Mouse (Mus musculus) kidney, postnatal 0 days (tissue): ENCODE measurements at regions not wholly inside any gene's neighbourhood (a gene's known extent, or its start where the extent isn't known, plus 50 kb on each side); places are given as distances from the start of the nearest gene placed in this dataset.

Experiments used
- ATAC-seq: fragments of 200-750 bp; cut with Nextera tagmentation; replicated peaks from 2 replicates; pipeline ENCODE4 v1.8.0; 2017; ENCODE audit warnings: low read depth, moderate number of reproducible peaks, moderate TSS enrichment, moderate library complexity; ENCODE audit not compliant: low FRiP score
- DNase-seq: peaks from one replicate; pipeline ENCODE4 v3.0.0-alpha.2; 2016; ENCODE audit warnings: low spot score
- H3K27ac ChIP-seq: fragments of 300-500 bp; sonication (generic); 2 replicates; pipeline ENCODE4 v1.5.1; 2014; ENCODE audit warnings: mild to moderate bottlenecking
- H3K27me3 ChIP-seq: fragments of 300-500 bp; sonication (generic); 2 replicates; pipeline ENCODE4 v1.6.1; 2014; ENCODE audit warnings: low read length, mixed read lengths; ENCODE audit not compliant: insufficient read depth
- H3K36me3 ChIP-seq: fragments of 300-500 bp; sonication (generic); 2 replicates; pipeline ENCODE4 v1.6.1; 2014; ENCODE audit warnings: low read length, mixed read lengths; ENCODE audit not compliant: insufficient read depth
- H3K4me1 ChIP-seq: fragments of 300-500 bp; sonication (generic); replicated peaks from 2 replicates; pipeline ENCODE4 v1.6.1; 2014; ENCODE audit warnings: antibody characterized with exemption, low read length, mixed read lengths; ENCODE audit not compliant: insufficient read depth
- H3K4me2 ChIP-seq: fragments of 300-500 bp; sonication (generic); 2 replicates; pipeline ENCODE4 v1.6.1; 2014; ENCODE audit warnings: mild to moderate bottlenecking, low read length, moderate library complexity, mixed read lengths
- H3K4me3 ChIP-seq: fragments of 300-500 bp; sonication (generic); replicated peaks from 2 replicates; pipeline ENCODE4 v1.5.1; 2014; ENCODE audit warnings: low read depth, low read length
- H3K9ac ChIP-seq: fragments of 300-500 bp; sonication (generic); 2 replicates; pipeline ENCODE4 v1.6.1; 2014; ENCODE audit warnings: low read depth, low read length
- H3K9me3 ChIP-seq: fragments of 300-500 bp; sonication (generic); replicated peaks from 2 replicates; pipeline ENCODE4 v1.6.1; 2016; ENCODE audit warnings: low read length, inconsistent platforms, mixed read lengths
- CTCF ChIP-seq: IDR thresholded peaks from 2 replicates; pipeline ENCODE4 v1.5.1; 2016; ENCODE audit warnings: antibody characterized with exemption, low read depth, mild to moderate bottlenecking, moderate library complexity
- WGBS: fragments of 180-500 bp; shearing (Covaris S2); extraction: QIAGEN DNeasy Blood & Tissue Kit; methylation state at CpG from one replicate; pipeline ENCODE4 v1.1.7; 2014; 5-methylcytosine and 5-hydroxymethylcytosine counted together

- Histone ChIP-seq H3K4me2 (no peak overlapping the region), H3K4me1 (no peaks in the 10 kb centered on the region), H3K27ac (no peak overlapping the region), H3K9ac (no peak overlapping the region), H3K36me3 (no peaks in the 10 kb centered on the region), H3K4me3 (no peak overlapping the region), H3K27me3 (no peaks in the 10 kb centered on the region), H3K9me3 (no peaks in the 10 kb centered on the region)
- DNase-seq (no peak), ATAC-seq (no peak)
- 69% methylated on average over 2 of the region's 2 CpGs for WGBS
- no peak for TF ChIP-seq CTCF
These were observed 232.4 kb upstream of the Kcnd2 start for GRCm38 (mm10) chr6:20982931-20983330.

GRCm38 (mm10) chr6:21005077-21005476, 210.2 kb upstream of the Kcnd2 start:
- no peak for TF ChIP-seq CTCF
- Histone ChIP-seq H3K9ac (no peak overlapping the region), H3K36me3 (no peaks in the 10 kb centered on the region), H3K27me3 (no peaks in the 10 kb centered on the region), H3K4me3 (no peak overlapping the region), H3K4me2 (no peak overlapping the region), H3K27ac (no peak overlapping the region), H3K9me3 (no peaks in the 10 kb centered on the region), H3K4me1 (no peaks in the 10 kb centered on the region)
- DNase-seq (peak; percentile 3), ATAC-seq (no peak)
- 67% methylated on average over 2 of the region's 2 CpGs for WGBS

GRCm38 (mm10) chr6:21047924-21048323, 167.4 kb upstream of the Kcnd2 start:
- H3K36me3 ChIP-seq = no peaks in the 10 kb centered on the region
- 53% methylated on average over 1 of the region's 1 CpGs for WGBS
- H3K4me3 ChIP-seq = no peak overlapping the region
- no peak overlapping the region for H3K4me2 ChIP-seq
- no peak for TF ChIP-seq CTCF
- ATAC-seq (no peak), DNase-seq (no peak)
- no peaks in the 10 kb centered on the region for H3K9me3 ChIP-seq
- no peaks in the 10 kb centered on the region for H3K27me3 ChIP-seq
- H3K4me1 ChIP-seq = no peaks in the 10 kb centered on the region
- no peak overlapping the region for H3K27ac ChIP-seq
- no peak overlapping the region for H3K9ac ChIP-seq

DNA sequence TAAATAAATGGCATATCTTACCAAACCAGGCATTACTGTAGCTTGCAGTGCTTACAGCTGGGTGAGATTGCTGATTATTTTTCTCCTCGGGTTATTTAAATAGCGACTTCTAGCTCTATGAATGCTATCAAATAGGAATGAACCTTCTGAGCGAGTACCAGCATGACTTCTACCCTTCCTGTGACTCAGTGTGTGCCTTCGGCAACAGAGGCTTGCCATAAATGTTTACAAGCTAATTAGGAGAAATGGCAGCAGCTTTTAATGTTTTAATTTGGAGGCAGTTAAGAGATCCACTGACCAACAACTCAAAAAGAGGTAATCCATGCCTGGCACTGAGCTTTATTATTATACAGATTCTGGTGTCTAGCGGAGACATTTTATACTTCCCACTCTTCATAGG, 122.3 kb upstream of the Kcnd2 start:
- ATAC-seq (no peak), DNase-seq (no peak)
- Histone ChIP-seq H3K27me3 (no peaks in the 10 kb centered on the region), H3K9me3 (no peaks in the 10 kb centered on the region), H3K36me3 (no peaks in the 10 kb centered on the region), H3K4me2 (no peak overlapping the region), H3K4me3 (no peak overlapping the region), H3K27ac (no peak overlapping the region), H3K4me1 (no peaks in the 10 kb centered on the region), H3K9ac (no peak overlapping the region)
- WGBS = 46% methylated on average over 5 of the region's 5 CpGs
- TF ChIP-seq CTCF = no peak

DNA sequence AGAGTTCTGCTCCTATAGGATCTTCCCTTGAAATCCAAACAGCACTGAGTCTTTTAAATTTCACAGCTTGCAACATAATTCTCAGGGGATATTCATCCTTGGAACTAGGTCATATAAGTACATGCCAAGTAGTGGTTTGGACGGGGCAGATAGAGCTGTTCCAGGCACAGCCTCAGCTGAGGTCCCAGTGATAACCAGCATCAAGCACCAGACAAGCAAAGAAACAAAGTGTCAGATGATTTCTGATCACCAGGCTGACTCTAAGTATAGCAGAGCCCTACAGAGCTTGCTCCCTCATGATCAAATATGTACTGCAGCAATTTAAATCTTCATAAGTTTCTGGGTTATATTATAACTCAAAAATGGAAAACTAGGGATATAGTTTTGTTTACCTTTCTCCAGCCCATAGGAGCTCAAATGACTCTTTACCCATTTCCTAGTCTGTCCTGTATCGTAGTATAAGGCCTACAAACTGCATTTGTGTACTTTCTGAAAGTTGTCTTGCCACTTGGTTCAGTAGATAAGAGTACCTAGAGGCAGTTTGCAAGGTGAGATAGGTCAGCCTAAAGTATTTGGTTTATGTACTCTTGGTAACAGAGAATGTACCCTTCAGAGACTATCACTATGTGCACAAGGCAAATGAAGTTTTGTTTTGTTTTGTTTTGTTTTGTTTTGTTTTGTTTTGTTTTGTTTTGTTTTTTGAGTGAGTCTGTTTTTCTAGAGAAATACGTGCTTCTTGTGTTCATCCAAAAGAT, 103.9 kb upstream of the Kcnd2 start:
- WGBS = 66% methylated on average over 3 of the region's 3 CpGs
- H3K4me1 ChIP-seq = no peaks in the 10 kb centered on the region
- no peak for ATAC-seq

DNA sequence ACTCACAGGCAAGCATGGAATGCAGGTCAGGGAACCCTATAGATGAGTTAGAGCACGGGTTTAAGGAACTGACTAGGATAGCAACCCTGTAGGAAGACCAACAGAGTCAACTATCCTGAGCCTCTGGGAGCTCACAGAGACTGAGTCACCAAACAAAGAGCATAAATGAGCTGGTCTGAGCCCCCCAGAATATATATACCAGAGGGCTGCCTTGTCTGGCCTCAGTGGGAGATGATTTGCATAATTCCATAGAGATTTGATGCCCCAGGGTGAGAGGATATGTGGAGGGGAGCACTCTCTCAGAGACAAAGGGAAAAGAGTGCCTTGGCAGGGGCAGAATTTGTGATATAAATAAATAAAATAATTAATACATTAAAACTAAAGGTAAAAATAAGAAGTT, 93.2 kb upstream of the Kcnd2 start:
- no peak for TF ChIP-seq CTCF
- H3K27ac ChIP-seq = no peak overlapping the region
- H3K27me3 ChIP-seq = no peaks in the 10 kb centered on the region
- no peak for DNase-seq
- H3K4me1 ChIP-seq = no peaks in the 10 kb centered on the region
- WGBS = 39% methylated on average over 1 of the region's 1 CpGs
- no peaks in the 10 kb centered on the region for H3K9me3 ChIP-seq
- no peak for ATAC-seq
- no peak overlapping the region for H3K4me2 ChIP-seq
- H3K9ac ChIP-seq = no peak overlapping the region
- no peaks in the 10 kb centered on the region for H3K36me3 ChIP-seq
- no peak overlapping the region for H3K4me3 ChIP-seq

More for the DNA sequence above, 103.9 kb upstream of the Kcnd2 start:
- H3K4me2 ChIP-seq = no peak overlapping the region
- H3K9ac ChIP-seq = no peak overlapping the region
- no peaks in the 10 kb centered on the region for H3K9me3 ChIP-seq
- no peak overlapping the region for H3K4me3 ChIP-seq
- H3K36me3 ChIP-seq = no peaks in the 10 kb centered on the region
- no peak overlapping the region for H3K27ac ChIP-seq
- no peak for TF ChIP-seq CTCF
- no peaks in the 10 kb centered on the region for H3K27me3 ChIP-seq
- DNase-seq = no peak

GRCm38 (mm10) chr6:21122852-21123251, 92.5 kb upstream of the Kcnd2 start:
- H3K27me3 ChIP-seq = no peaks in the 10 kb centered on the region
- ATAC-seq = no peak
- no peak for TF ChIP-seq CTCF

More at GRCm38 (mm10) chr6:21122852-21123251, 92.5 kb upstream of the Kcnd2 start:
- H3K27ac ChIP-seq = no peak overlapping the region
- no peak for DNase-seq
- no peak overlapping the region for H3K9ac ChIP-seq
- H3K4me3 ChIP-seq = no peak overlapping the region
- H3K9me3 ChIP-seq = no peaks in the 10 kb centered on the region
- H3K36me3 ChIP-seq = no peaks in the 10 kb centered on the region
- H3K4me1 ChIP-seq = no peaks in the 10 kb centered on the region
- no peak overlapping the region for H3K4me2 ChIP-seq
